Mouse (Mus musculus): ENCODE measurements around the gene Gm45015.
"Not testable (repeated sequence)": the region's sequence is repeated elsewhere in the genome, so short reads cannot be mapped to it uniquely, and the experiment has no call there.

Gene Gm45015

DNA sequence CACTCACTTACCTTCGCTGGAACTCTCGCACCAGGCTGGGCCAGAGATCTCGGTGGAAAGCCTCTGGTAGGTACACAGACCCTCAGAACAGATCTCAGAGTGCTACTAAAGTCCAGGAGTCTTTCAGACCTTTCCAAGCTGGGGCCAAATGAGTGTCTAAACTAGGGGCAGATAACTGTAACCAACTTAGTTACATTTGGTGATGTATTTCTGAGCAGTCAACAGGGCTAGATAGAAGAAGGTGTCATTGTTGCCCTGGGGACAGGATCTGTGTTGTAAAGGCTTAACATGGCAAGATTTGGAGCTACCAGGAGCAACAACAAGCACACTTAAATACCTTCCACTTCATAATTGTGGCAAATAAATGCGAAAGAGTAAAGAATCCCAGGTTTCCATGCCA, at the start of gene Gm45015:
Gm45015 (minus strand) TSS at position 101 of the 400 bp plus-strand sequence.
- no peak for DNase-seq

DNA sequence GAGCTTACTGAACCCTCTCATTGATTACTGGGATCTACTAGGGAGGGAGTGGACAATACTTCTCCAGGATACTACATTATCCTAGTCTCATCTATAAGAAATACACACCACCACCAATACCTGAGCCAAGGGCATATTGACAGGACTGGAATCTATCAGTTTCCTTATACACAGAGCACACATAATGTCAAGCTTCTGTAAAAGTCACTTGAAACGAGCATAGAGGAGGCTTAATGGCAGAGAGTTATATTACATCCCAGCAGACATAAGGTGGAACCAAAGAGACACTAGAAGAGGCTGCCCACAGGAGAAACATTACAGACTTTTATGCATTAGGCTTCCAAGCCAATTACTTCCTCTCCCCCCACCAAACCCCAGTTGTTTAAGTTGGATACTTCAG, 48.3 kb upstream of the Gm45015 start:
- DNase-seq: no peak

DNA sequence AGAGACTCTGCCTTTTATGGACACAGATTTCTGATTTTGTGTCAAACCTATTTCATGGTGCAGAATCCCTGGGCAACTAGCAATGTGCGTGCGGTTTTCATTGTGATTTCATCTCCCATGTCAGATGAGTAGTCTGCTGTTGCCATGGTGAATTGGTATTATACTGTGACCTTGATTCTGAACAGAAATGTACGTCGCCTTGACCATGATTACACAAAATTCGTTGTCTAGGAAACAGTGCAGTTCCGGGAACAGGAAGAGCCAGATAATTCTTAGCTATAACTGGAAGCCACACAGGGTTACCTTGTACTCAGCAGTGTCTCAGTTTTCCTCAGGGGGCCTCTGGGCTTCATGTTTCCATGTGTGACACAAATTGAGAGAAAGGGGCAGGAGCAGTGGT, 47.8 kb upstream of the Gm45015 start:
- no peak for DNase-seq

DNA sequence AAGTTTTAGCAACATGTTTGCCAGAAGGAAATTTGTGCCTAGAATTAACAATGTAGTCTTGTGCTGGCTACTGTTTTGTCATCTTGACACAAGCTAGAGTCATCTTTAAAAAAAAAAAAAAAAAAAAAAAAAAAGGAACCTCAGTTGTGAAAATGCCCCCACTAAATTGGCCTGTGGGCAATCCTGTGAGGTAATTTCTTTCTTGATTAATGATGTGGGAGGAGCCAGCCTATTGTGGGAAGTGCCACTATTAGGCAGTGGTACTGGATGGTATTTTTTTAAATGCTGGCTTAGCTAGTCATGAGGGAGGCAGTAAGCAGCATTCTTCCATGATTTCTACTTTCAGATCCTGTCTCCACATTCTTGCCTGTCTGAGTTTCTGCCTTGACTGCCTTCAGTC, 26.7 kb upstream of the Gm45015 start:
- DNase-seq: no peak

DNA sequence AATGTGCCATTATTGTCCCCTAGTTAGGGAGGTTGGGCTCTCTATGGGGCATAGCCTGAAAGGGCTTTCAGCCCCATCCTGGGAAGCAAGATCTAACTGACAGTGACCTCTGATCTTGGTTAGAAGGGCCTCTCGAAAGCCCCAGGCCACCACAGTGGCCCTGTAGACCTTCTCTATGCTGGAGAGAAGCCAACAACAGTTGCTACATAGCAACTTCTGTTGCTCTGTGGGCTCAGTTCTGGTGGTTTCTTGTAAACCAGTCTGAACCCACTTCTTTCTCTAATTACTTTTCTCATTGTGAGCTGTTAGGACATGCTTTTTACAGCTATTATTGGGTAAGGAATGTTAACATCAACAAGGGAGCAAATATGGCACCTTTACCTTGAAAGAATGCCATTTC, 20.1 kb upstream of the Gm45015 start:
- DNase-seq: no peak

- no peak for DNase-seq
These were observed 19.5 kb upstream of the Gm45015 start for GRCm38 (mm10) chrX:73356163-73356562.

DNA sequence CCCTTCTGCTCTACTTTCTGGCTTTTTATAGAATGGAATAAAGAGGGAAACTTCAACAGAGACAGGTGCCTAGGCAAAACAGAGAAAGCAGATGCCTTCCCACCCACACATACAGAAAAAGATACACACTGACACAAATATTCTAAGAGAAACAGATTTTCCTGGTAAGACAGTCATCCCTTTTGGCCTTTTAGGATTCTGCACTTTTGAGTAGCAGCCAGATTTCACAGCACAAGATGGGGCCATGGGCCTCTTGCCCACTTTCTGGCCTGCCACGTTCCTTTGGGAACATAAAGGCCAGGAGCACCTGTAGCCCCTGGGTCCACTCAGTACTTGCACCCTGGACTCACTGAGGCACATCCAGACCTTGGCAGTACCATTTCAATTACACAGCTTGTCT, 7.7 kb upstream of the Gm45015 start:
- no peak for DNase-seq

GRCm38 (mm10) chrX:73343802-73344201, 7.2 kb upstream of the Gm45015 start:
- no peak for DNase-seq

DNA sequence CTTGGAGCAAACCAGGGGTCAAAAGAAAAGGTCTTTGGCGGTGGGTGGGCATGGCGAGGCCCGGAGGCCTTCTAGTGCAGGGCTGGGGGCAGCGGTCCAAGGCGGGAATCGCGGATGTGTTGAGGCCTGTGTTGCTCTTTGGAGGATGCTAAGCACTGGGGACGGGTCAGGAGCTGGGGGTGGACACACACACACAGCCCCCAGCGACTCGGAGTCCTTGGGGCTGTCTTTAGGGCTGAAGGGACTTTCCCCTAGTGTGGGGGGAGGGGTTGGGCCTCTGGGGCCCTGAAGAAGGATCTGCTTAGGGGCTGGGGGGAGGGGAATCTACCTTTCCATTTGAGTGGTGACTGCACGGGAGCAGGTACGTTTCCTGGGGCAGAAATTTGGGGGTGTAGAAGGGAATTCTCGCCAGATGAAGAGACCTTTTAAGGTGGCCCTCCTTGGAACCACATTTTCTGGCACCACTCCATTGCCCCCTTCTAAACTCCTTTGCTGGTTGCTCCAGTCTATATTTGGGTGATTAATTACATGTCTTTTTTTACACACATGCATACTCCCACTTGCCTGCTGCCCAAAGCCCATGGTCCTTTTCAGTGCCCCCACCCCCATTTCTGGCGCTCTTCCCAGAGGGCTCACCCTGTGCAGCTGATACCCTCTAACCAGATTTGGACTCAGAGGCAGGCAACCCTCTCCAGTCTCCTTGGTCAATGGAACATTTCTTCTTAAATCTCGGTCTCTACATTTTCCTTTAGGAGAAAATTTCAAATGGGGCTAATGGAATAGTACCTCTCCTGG, 6.5 kb upstream of the Gm45015 start:
- DNase-seq: peak in 1 of 2 experiments; percentile 23

- DNase-seq: peak; percentile 83 to 90
These were observed 5.8 kb upstream of the Gm45015 start, which contains the start of gene Zfp275 for GRCm38 (mm10) chrX:73342483-73342895. Gene Zfp275, plus strand, starts transcription at chrX:73342621.

DNA sequence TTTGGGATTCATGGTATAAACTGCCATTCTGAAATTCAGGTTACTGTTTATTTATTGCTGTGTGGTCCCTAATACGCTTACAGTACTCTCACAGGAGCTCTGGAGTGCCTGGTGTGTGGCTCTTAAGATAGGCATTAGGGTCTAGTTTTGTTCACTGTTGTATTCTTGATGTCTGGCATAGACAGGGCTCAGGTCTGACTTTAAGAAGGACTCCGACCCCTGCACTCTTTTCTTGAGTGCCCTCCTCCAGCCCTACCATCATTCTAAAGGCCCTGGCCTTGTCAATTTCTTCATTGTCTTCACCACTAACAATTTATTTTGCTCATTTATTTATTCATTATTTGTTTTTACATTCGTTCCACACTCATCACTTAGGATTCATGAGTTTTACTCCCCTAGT, 5.4 kb upstream of the Gm45015 start:
- no peak for DNase-seq

- DNase-seq: no peak
These were observed 4.8 kb upstream of the Gm45015 start for GRCm38 (mm10) chrX:73341473-73341872.

DNA sequence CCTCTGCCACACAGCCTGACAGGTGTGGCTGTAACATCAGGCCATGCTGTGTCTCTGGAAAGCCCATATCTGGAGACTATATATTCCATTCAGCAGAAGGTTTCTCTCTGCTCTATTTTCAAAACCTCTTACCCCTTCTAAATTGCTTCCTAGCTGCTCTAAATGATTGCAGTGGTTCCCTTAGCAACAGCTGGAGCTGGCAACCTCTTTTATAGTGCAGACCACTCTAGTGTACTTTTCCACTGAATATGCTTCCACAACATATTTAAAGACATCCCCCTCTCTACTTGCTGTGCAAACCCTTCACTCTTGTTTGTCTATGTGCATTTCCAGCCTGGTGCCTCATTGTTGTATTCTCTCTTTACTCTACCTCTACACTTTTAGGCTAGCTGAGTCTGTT, 3.1 kb downstream of the Gm45015 start:
- DNase-seq: no peak

DNA sequence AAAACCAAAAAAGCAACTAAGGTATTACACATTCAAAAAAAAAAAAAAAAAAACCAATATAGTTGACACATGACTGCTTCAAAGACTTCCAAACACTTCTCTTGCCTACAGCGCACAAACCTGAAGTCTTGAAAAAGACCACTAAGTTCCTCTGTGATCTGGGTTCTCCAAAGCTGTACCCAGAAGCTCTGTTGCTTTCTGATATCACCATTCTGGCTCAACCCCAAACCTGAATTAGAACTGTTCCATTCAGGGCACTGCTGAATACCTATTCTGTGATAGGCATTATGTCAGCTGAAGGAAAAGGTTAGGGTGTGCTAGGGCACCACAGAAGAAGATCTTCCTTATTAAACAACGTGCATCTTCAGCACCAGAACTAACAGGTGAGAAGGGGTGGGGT, 9.4 kb downstream of the Gm45015 start:
- no peak for DNase-seq

DNA sequence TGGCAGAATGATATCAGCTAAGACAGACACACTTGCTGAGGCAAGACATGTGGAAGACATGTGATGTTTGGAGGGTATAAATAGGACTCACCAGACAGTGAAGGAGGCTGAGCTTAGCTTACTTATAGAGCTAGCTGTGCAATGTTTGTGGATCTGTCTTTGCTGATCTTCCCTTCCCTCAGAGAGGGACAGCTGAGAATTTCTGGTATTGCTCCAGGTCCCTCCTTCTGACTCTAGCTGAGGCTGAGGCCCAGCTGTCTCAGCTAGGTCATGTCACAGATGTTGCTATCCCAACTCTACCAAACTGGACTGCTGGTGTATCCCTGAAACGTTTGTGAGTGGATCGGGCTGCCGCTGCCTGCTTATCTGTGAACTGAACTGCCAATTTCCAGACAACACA, 15.6 kb downstream of the Gm45015 start:
- DNase-seq: no peak

DNA sequence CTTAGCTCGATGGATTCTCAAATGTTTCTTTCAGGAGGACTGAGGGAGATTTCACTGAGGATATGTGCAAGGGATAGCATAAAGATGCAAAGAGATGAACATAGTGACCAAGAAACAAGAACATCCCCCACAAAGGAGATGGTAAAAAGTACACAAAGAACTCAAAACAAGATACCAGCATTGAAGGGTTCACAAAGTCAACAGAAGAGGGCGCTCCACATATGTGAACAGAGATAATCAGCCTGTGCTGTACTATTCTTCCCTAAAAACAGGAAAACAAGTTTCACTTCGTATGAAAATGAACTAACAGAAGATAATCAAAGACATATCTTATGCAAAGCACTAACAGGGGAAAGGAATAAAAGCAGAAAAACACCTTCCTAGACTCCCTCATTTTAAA, 24.1 kb downstream of the Gm45015 start:
- peak in 1 of 2 experiments; percentile 9 for DNase-seq

GRCm38 (mm10) chrX:73295745-73296144, 40.9 kb downstream of the Gm45015 start:
- DNase-seq: not testable (repeated sequence)

GRCm38 (mm10) chrX:73292876-73293275, 43.8 kb downstream of the Gm45015 start, which contains the start of the genes Xlr5a and Xlr5c:
Gene Xlr5a, minus strand, starts transcription at chrX:73292976.
Gene Xlr5c, minus strand, starts transcription at chrX:73292976.
- not testable (repeated sequence) for DNase-seq

Data from lung, postnatal 4 days (tissue).